Mouse (Mus musculus): ENCODE results near the gene Atp6v1g2.
"Not testable (repeated sequence)": the region's sequence is repeated elsewhere in the genome, so short reads cannot be mapped to it uniquely, and the experiment has no call there.

The Atp6v1g2 gene

DNA sequence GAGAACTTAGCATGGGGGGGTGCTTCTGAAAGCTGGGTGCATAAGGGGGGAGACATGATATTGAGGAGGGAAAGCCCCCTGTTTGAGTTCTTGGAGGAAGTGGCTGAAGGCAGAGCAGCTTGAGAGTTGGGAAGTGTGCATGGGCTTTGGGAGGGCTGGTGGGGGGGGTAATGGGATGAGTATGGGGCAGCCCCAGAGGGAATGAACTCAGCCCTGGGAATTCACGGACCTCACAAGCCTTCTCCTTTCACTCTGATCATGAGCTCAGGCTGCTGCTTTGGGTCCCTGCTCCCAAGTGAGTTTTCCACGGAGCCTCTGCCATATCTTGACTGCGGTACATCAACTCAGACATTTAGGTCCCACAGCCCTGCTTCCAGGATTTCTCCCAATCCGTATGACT, 31.0 kb upstream of the Atp6v1g2 start:
- no peak for DNase-seq (ENCODE audit: low spot score)

DNA sequence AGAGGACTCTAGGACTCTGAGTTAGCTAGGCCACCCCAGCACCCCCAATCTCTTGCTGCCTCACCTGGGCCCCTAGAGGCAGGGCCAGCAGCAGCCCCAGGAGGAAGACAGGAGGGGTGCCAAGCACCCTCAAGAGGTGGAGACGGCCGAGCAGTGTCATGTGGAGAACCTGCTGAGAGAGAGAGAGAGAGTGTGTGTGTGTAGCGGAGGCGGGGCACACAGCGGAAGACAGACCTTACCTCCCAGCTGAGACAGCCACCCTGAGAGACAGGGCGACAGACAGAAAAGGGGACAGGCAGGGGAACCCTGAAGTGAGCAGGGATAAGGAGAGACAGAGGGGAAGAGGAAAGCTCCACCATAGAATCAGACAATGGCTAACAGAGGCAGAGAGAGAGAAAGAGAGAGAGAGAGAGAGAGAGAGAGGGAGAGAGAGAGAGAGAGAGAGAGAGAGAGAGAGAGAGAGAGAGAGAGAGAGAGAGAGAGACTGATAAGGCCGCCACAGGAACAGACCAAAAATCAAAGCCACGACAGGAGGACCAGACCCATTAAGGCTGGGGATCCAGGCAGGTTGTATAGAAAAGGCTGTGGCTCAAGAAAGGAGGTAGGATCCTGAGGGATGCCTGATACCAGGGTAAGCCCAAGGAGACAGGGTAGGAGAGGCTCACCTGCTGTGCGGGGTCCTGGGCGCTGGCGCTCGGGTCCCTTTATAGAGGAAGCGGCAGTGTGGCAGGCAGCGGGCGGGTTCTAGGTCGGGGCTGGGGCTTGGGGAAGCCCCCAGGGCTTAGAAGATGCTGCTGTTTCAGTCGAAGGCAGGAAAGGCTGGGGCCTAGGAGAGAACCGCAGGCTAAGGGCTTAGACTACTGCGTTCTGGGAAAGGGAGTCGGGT, 28.7 kb upstream of the Atp6v1g2 start, which contains the start of gene Lta:
Lta (minus strand) TSS at position 858 of the 886 bp plus-strand sequence.
- no peak for DNase-seq (ENCODE audit: low spot score)

GRCm38 (mm10) chr17:35205380-35205769, 28.1 kb upstream of the Atp6v1g2 start:
- DNase-seq (ENCODE audit: low spot score) = no peak

DNA sequence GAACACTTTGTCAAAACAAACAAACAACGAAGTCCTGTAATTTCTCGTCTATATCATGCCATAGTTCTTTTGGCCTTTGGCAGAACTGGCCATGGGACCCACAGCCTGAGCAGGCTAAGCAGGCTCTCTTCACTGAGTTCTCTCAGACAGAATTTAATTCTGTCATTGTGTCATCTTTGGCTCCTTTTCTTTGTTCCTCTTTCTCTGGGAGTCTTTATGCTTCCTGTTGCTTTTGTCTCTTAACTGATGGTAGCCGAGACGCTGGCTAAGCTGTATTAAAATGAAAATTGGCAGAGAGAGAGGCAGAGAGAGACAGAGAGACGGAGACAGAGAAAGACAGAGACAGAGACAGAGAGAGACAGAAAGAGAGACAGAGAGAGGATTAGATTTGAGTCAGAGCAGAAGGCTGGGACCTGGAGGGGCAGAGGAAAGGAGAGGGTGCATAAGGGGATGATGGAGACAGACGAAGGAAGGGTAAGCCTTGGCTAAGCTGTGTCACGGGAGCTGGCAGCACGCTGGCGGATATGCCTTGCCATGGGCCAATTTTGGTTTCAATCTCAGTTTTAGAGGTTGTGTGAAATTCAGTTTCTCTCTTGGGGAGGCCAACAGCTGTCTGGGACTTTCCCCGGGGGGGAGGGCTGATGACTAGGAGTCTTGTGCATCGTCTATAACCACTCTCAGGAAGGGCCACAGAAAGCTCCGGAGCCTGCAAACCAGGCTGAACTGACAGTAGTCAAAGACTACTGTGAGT, 23.5 kb upstream of the Atp6v1g2 start:
- DNase-seq (ENCODE audit: low spot score) = no peak

DNA sequence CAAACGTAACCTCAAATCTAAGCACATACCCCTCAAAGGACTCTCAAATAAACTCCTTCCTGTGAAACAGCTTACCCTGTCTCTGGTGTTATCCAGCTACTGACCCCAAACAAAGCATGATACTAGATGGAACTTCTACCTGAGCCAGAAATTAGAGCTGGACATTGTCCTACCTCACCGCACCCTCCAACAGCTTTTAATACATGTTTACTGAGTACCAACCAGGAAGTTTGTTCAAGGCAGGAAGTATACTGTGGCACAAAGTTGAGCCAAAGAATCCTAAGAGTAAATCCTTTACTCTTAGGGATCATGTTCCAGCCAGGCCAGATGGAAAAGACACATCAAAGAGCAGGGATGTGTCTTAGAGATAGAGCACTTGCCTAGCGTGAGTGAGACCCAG, 22.9 kb upstream of the Atp6v1g2 start:
- no peak for DNase-seq (ENCODE audit: low spot score)

DNA sequence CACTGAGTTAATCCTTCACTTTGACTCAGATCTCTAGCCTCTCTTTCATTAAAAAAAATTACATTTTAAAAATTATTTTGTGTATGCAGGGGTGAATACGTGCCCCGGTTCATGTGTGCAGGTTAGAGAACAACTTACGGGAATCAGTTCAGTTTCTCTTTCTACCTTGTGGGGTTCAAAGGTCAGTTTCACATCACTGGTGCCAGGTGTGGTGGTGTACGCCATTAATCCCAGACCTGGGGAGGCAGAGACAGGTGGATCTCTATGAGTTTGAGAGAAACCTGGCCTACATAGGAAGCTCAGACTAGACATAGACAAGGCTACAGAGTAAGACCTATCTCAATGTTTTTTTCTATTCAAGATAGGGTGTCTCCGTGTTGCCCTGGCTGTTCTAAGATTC, 20.4 kb upstream of the Atp6v1g2 start:
- DNase-seq (ENCODE audit: low spot score) = no peak

GRCm38 (mm10) chr17:35218516-35219193, 14.8 kb upstream of the Atp6v1g2 start:
- no peak for DNase-seq (ENCODE audit: low spot score)

DNA sequence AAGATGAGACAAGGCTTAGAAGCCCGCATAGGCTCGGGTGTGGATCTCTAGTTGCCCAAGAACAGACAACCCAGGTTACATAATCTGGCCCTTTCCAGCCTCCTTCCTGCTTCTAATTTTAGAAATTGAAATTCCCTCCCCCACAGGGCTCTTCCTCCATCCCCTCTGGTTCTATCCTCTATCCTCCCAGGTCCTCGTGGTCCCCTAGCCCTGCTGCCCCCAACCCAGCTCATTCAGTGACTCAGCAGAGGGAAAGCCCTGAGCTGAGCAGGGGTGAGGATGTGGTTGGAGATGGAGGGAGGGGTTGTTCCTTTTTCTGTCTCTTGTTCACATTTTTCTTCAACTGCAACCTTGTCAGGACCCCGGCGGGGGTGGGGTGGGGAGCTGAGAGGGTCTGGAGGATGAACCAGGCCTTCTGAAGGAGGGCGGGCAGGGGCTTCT, 13.8 kb upstream of the Atp6v1g2 start:
- no peak for DNase-seq (ENCODE audit: low spot score)

- no peak for DNase-seq (ENCODE audit: low spot score)
These were observed 13.1 kb upstream of the Atp6v1g2 start, which contains the start of gene Gm16181 for GRCm38 (mm10) chr17:35220156-35220952. Gene Gm16181 (plus strand): TSS chr17:35220834.

DNA sequence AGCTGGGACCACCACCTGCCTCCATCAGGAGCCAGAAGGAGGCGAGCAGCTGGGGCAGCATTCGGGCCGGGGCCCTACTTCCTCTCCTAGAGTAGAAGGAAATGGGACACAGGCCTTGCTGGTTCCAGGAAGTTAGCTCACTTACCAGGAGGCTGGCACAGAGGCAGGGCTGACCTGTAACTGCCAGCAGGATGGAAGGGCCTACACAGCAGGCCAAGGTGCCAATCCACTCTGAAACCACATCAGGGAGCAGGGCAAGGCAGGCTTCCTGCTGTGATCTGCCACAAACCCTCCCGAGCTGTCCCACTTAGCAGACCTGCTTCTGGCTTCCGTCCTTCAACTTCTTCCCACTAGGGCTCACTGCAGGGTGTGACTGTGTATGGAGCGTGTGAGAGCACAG, 11.2 kb upstream of the Atp6v1g2 start:
- DNase-seq (ENCODE audit: low spot score) = no peak

DNA sequence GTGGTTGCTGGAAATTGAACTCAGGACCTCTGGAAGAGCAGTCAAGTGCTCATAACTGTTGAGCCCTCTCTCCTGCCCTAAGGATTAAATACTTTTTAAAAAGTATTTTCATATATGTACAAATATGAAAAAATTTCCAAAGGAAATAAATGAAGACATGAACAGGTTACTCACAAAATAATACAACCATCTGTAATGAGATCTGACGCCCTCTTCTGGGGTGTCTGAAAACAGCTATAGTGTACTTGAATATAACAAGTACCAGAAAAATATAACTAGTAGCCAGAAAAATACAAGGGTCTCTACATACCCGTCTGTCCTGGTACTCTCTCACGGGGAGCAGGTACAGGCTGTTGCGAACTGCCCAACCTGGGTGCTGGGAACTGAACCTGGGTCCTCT, 8.8 kb upstream of the Atp6v1g2 start:
- DNase-seq (ENCODE audit: low spot score) = no peak

GRCm38 (mm10) chr17:35225456-35225855, 8.0 kb upstream of the Atp6v1g2 start:
- no peak for DNase-seq (ENCODE audit: low spot score)

DNA sequence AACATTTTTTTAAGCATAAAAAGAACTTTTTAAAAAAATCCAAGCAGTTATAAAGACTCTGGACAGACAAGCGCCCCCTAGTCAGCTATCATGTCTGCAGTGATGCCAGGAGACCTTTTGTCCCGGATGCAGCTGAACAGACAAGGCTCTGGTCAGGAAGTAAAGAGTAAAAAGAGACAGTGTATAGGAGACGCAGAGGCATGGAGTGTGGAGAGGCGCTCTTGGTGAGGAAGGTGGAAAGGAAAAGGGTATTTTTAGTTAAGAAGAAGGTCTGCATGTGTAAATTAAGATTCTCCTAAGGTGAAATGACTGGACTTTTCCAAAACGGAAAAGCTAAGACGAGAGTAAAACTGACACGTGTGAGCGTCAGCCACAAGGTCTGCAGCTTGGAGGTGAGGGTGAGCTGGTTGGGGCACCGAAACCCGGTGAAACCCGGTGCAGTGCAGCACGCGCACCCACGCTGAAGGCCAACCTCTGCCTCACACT, 6.9 kb upstream of the Atp6v1g2 start:
- DNase-seq (ENCODE audit: low spot score) = no peak

GRCm38 (mm10) chr17:35231022-35231421, 2.4 kb upstream of the Atp6v1g2 start:
- no peak for DNase-seq (ENCODE audit: low spot score)

- DNase-seq (ENCODE audit: low spot score) = peak; percentile 62
These were observed 1.4 kb upstream of the Atp6v1g2 start for GRCm38 (mm10) chr17:35232043-35232442.

- no peak for DNase-seq (ENCODE audit: low spot score)
These were observed 801 bp upstream of the Atp6v1g2 start for GRCm38 (mm10) chr17:35232659-35233058.

DNA sequence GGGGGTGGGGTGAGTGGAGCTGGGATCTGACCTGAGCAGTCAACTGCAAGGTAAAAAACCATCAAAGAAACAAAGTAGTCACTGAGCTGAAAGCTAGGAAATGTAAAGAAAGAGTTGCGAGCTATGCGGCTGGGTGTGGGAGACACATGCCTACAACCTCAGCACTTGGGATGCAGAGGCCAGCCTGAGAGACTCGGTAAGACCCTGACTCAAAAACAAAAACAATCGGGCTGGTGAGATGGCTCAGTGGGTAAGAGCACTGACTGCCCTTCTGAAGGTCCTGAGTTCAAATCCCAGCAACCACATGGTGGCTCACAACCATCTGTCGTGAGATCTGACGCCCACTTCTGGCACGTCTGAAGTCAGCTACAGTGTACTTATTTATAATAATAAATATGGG, 630 bp downstream of the Atp6v1g2 start:
- not testable (repeated sequence) for DNase-seq (ENCODE audit: low spot score)

DNA sequence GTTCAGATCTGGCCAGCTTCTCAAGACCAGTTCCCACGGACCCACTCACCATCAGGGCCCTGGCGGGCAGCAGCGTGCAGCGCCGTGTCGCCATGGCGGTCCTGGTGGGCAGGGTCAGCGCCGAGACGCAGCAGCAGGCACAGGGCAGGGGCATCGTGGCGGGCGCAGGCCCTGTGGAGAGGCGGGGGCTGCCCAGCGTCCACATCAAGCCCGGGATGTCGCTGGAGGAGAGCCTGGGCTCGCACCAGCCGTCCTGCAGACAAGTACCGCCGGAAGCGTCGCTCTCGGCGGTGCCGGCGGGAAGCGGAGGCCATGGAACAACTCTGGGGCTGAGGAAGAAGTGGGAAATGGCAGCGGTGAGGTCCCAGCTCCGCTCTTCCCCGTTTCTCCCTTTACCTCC, 1.4 kb downstream of the Atp6v1g2 start:
- DNase-seq (ENCODE audit: low spot score) = no peak

DNA sequence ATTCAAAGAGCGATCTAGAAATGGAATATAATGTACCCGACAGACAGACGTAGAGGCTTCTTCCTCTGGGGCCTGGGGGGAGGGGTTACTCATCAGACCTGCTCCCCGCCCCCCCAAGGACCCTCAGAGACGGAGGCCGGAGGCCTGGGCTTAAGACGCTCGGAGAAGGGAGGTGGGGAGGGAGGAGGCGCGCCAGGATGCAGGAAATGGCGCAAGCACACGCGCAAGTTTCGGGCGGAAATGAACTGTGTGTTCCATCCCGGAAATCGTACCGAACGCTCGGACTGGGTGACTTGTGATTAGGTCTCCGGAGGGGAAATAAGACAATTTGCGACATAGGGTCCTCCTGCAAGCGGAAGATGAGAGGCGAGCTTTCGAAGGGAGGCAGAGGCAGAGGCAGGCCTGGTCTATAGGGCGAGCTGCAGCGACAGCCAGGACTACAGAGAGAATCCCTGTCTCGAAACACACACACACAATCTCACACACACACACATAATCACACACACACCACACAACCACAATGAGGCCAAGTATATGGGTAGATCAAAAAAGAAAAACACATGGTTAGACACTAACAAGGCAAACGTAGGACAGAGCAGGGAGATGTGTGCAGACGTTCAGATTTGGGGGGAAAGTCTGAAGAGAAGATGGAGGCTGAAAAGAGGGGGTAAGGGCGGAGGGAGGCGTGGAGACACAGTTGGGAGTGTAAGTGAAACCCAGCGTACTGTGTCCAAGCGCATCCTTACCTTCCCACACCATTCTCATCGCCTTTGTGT, 2.3 kb downstream of the Atp6v1g2 start, which contains the start of gene Nfkbil1:
Nfkbil1 (minus strand) TSS at position 179 of the 776 bp plus-strand sequence.
- peak; percentile 62 for DNase-seq (ENCODE audit: low spot score)

DNA sequence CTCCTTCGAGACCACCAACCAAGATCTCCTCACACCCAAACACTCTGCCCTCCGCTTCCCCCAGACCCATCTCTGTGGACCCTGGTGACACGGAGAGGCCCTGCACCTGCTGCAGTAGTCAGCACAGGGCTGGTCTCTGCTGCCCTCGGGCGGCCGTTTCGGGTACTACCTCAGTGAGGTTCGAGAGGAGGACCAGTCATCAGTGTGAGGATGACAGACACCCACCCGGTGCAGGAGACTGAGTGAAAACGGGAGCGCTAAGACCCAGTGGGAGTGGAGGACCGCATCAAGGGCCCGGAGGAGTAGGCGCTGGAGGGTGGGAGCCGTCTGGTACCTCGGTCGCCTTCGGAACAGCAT, 2.9 kb downstream of the Atp6v1g2 start:
- peak; percentile 97 for DNase-seq (ENCODE audit: low spot score)

DNA sequence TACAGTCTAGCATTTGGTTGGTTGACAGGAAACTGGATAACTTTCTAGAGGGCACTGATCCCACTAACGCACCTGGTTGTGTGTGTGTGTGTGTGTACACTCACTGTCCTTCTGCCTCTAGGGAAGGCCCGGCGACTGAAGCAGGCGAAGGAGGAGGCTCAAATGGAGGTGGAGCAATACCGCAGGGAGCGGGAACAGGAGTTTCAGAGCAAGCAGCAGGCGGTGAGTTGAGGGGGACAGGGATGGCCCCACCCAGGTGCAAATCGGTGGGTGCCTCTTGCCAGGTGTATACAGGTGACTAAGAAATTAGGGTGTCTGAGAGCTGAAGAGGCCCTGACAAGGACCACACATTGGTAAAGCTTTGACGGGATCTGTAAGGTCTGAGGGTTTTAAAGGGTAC, 3.5 kb downstream of the Atp6v1g2 start:
- DNase-seq (ENCODE audit: low spot score) = no peak

Data from urinary bladder, postnatal 10 days (tissue).